ENCODE assay signal across 15 mouse cellular contexts in the genomic region with DNA sequence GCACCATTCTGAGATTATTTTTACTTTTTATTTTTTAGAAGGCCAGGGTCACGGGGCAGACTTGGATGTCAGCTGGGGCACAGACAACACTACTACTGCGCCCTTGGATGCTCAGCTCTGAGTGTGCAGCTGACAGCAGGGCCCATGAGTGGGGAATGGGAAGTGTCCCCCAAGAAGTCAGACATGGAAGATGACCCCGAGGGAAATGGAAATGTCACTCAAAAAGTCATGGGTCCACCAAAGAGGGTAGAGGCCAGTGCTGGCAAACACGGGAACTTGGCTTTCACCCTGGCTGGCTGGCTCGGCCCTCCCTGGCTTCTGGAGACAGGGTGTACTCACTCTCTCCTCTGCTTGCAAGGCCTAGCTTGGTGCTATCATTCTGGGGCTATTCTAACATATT.
"Had no signal": no experiment of that assay in that cellular context is flagged by ENCODE, and none has a peak within 500 bp of the region (broad histone marks: within the 10 kb centered on the region; RNA-seq: fewer than 3 reads in every experiment).

No protein-coding gene starts in this region.

- H3K4me3 ChIP-seq: neural tube, embryonic 15.5 days; stomach, embryonic 15.5 days had no signal

- H3K27me3 ChIP-seq: neural tube, embryonic 15.5 days; stomach, embryonic 15.5 days had no signal

- H3K9me3 ChIP-seq: neural tube, embryonic 15.5 days; stomach, embryonic 15.5 days had no signal

- DNase-seq: retina, postnatal 1 day; right cerebral cortex, adult 18-20 months; right cerebral cortex, postnatal 14 days; right cerebral cortex, postnatal 25 days; right cerebral cortex, postnatal 4 days; spleen, adult 18-20 months; thymus, adult 18-20 months; thymus, adult 2 months; thymus, postnatal 14 days; thymus, postnatal 25 days; thymus, postnatal 36 days; thymus, postnatal 4 days had no signal

- H3K4me2 ChIP-seq: neural tube, embryonic 15.5 days; stomach, embryonic 15.5 days had no signal

- H3K36me3 ChIP-seq: neural tube, embryonic 15.5 days; stomach, embryonic 15.5 days had no signal

- H3K9ac ChIP-seq: neural tube, embryonic 15.5 days; stomach, embryonic 15.5 days had no signal

- H3K27ac ChIP-seq: neural tube, embryonic 15.5 days; stomach, embryonic 15.5 days; stomach, postnatal 0 days had no signal

- H3K4me1 ChIP-seq: neural tube, embryonic 15.5 days had no signal
